Mouse (Mus musculus) adrenal gland, postnatal 4 days (tissue): Measurements from ENCODE around the gene Kctd20. TPM values are rescaled to one million over a fixed set of nuclear protein-coding genes. Genes with fewer than 3 reads are reported as not detected.

Experiments used
- DNase-seq, 2 experiments: peaks; one replicate each; pipeline ENCODE4 v3.0.0; 2021 to 2022; ENCODE audit warnings: low spot score in 2 of 2, mixed read lengths in 2 of 2
- long read RNA-seq, 2 experiments: library from polyadenylated mRNA; stranded (forward); transcript quantifications; one replicate each; pipeline ENCODE4 v2.0.0; 2021
- total RNA-seq, 2 experiments: library from RNA; stranded (reverse); gene quantifications; 2 replicates each; pipeline ENCODE4 v1.2.3; 2021

Kctd20 gene
- 10 to 100 TPM; 79.8 to 86.5 TPM for total RNA-seq
- long read RNA-seq, experiment 1, full-length matches to known transcripts = 67 of 75 reads
- long read RNA-seq, experiment 1, partial matches to known transcripts = 3 of 75 reads
- long read RNA-seq, experiment 1, other reads (novel, unspliced or antisense) = 5 of 75 reads
- long read RNA-seq, experiment 2, full-length matches to known transcripts = 163 of 198 reads
- long read RNA-seq, experiment 2, partial matches to known transcripts = 24 of 198 reads
- long read RNA-seq, experiment 2, other reads (novel, unspliced or antisense) = 11 of 198 reads

DNA sequence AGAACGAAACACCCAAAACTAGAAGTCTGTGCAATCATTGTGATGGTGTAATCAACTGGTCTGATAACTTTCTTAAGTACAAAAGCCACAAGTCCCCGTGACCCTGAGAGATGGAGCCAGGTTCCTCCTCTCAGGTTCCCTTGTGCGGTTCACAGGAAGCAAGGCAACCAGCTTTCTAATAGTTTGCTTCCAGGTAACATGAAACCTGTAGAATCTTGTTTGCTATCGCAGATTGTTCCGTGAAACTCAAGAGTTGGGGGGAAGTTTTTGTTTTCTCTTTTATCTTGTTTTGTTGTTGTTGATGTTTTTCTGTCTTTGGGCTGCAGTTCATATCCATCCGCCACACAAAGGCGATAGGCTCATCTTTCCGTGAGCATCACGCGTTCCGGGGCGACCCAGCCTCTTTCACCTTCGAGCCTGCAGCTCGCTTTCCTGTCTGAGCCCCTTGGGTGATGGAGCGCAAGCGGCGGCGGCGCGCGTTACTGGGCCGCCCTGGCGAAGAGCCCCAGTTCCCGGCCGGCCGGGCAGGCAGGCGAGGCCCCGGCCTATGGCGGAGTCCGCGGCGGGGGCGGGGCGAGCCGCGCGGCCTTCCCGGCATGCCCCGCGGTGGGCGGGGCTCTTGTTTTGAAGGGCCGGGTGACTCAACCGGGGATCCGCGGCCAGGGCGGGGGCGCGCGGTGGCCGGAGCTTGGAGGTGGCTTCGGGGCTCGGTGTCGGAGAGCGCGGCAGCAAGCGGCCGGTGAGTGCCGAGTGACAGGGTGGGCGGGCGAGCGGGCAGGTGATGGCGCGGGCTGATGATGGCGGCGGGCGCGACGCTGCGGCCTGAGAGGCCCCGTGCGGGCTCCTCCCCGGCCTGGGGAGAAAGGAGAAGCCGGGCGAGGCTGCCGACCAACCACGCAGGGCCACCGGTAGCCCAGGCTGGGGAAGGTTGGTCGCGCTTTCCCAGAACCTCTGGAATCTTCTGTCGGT lies at the start of gene Kctd20:
Kctd20 (plus strand) TSS at position 120 of the 969 bp plus-strand sequence.
- DNase-seq = peak; percentile 90 to 92

DNA sequence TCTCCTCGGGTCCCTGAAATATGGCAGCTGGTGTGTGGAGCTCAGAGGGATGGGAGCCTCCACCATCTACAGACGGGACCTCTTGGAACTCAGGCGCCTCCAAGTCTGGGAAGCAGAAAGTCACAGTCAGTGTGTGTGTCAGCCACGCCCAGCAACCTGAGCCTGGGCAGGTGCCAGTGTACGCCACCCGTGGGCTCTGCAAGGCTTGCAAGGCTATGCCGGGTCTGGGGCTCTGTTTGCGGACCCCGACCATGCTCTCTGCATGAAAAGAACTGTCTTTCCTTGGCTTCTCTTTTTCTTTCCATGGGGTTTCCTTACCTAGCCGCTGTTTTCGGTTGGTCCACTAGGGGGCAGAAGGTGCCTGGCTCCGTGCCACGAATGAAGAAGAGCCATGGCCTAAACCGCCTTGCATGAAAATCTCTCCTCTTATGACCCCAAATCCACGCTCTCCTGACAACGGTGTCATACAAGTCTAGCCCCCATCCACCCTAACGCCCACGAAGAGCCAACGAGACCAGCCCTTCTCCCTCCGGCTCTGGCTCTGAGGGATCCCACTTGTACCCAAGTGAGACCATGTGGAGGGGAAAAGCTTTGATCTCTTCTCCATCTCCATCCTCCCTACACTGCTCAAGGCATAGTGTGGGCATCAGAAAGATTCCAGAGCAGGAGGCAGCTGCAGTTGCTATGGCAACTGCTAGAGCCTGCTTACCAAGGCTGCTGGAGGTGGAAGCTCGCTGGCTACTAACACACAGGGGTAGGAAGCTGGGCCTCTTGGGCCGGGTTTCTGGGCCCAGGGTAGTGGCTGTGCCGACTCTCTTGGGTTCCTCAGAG lies 47.0 kb upstream of the Kctd20 start:
- DNase-seq = peak; percentile 52 to 65

DNA sequence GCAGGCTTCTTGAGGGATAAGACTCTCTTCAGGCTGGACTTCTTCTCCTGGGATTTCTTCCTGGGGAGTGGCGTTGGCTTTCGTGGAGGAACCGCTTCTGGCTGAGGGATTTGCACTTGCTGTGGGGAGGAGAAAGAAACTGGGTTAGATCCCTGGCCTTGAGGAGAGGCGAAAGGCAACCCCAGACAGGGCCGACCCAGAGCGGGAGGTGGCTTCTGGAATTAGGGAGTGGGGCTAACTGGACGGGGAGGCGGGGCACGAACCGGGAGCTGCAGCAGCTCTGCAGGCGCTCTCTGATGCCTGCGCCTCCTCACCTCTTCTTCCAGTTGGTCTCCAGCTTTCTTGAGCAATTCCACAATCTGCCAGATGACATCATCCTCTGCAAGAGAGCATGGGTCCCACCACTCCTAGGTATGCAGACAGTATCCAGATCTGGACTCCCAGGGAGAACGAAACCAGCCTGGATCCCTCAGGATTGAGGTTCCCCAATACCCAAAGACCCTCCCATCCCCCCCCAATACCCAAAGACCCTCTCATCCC lies 46.3 kb upstream of the Kctd20 start:
- no peak for DNase-seq

DNA sequence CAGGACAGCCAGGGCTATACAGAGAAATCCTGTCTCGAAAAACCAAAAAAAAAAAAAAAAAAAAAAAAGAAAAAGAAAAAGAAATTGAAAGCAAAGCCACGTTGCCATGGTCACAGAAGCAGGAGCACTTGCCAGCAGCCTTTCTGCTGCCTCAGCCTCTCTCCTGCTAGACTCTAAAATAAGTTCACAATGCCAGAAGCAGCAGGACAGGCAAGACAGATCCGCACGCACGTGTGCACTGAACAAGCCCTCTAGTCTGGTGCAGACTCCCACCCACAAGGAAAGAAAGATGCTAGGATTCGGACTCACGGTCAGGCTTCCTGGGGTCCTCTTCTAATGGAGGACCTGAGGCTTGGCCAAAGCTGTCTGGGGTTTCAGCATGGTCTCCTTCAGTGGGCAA lies 43.8 kb upstream of the Kctd20 start:
- no peak for DNase-seq

- DNase-seq = peak in 1 of 2 experiments; percentile 43
Measured at GRCm38 (mm10) chr17:28909252-28909941, 42.4 kb upstream of the Kctd20 start.

- DNase-seq = no peak
Measured at GRCm38 (mm10) chr17:28910139-28910538, 41.6 kb upstream of the Kctd20 start.

DNA sequence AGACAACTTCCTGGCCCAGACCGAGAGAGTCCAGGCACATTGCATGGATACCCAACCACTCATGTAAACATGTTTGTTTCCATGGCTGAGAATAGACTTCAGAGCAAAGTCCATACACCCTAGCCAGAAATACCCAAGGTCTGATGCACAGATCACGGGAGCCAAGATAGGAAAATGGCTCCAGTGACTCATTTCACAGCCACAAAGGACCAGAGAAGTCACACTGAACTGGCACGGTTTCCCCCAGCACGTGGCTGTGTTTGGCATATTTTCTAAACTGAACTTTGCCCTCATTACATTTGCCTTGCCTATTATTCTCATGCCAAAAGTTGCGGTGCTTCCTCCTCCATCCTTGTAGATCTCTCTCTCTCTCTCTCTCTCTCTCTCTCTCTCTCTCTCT lies 38.5 kb upstream of the Kctd20 start:
- no peak for DNase-seq

- DNase-seq = no peak
Measured at GRCm38 (mm10) chr17:28913940-28914339, 37.8 kb upstream of the Kctd20 start.

DNA sequence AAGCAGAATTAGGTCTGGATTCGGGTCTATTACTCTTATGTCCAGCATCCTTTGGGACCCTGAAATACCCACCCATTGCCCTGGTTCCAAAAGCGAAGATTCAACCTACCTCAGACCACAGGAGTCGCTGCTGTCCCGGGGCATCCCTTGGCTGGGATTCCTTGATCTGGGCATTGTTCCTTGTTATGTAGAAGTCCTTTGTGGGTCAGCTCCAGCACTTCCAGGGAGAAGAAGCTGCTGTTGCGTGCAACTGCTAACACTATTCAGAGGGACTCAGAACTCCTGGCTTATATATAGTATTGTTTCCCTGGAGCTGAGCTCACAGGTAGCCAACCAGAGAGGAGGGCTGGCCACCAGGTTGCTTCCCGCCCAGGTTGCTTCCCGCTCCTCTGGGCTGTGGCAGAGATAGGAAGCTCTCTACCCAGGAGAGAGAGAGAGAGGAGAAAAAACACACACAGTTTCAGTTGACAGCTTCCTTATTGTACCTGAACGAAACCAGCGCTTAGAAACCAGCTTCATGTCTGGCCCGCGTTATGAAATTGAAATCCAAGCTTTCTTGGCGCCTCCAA lies 36.6 kb upstream of the Kctd20 start, which contains the start of gene 4930539E08Rik:
4930539E08Rik (minus strand) TSS at position 265 of the 569 bp plus-strand sequence.
- no peak for DNase-seq

DNA sequence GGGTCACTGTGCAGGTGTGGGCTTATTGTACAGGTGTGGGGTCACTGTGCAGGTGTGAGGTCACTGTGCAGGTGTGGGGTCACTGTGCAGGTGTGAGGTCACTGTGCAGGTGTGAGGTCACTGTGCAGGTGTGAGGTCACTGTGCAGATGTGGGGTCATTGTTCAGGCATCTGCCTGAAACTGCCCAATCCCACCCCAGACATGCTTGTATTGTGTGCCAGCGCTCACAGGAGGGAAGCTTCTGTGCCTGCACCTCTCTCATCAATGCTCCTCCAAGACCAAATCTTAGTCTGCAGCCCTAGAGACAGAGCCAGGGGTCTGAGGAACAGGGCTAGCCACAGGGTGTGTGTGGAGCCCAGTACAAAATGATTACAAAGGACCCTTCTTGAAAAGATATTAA lies 35.2 kb upstream of the Kctd20 start:
- no peak for DNase-seq

GRCm38 (mm10) chr17:28921086-28921485 lies 30.7 kb upstream of the Kctd20 start:
- DNase-seq = no peak

DNA sequence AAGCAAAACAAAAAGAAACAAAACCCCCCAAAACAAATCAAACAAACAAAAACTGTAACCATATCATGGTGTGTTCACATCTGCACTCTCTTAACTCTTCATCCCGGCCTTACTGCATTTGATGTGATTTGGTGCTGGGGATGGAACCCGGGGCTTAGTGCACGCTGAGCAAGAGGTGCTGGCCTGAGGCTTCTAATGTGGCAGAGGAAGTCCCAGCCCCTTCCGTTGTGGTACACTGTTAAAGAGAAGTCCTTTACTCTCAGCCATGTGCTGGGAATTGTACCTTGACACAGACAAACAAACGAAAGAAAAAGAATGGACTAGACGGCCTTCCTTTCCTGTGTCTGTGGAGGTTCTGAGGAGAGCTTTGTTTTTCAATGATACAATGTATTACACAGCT lies 29.7 kb upstream of the Kctd20 start:
- DNase-seq = no peak

GRCm38 (mm10) chr17:28924957-28925595 lies 26.7 kb upstream of the Kctd20 start:
- DNase-seq = no peak

DNA sequence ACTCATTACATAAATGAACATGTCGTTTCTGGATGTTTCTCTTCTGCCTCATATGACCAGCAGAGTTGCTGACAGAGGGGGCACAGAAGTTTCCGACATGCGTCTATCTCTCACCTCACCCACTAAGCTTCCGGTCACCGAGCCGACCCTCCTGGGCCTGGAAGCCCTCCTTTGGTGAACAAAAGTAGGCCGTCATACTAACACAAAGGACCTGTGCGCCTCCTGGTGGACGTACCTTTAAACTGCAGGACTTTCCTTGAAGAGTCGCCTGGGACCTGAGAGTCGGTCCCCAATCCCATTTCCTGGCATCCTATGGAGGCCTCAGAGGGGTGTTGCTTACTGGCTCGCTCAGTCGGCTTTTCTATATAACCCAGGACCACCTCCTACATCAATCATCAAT lies 25.4 kb upstream of the Kctd20 start:
- DNase-seq = peak in 1 of 2 experiments; percentile 64

DNA sequence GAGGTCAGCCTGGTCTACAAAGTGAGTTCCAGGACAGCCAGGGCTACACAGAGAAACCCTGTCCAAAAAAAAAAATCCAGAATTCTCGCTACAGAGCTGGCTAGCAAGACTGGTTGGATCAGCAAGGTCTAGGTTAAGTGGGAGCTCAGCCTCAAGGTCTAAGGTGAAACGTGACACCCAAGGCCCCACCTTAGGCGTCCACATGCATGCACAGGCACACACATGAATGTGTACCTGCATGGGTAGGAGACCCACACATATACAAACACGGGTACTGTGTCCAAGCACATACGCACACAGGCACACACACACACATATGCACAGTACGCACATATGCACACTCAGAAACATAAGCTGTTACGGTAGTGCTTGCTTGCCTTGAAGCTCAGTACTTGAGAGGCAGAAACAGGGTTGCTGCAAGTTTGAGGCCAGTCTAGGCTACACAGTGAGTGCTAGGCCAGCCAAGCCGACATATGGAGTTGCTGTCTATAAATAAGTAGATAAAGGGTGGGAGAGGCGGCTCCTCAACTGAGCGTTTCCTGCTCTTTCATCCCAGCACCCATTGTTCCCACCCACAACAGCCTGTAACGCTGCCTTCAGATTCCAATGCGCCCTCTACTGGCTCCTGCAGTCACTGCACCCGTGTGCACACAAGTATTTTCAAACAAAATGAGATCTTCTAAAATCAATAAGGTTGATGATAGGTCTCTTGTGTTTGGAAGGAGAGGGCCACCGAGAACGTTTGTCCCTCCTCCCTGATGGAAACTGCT lies 24.7 kb upstream of the Kctd20 start:
- no peak for DNase-seq

- no peak for DNase-seq
Measured at GRCm38 (mm10) chr17:28928004-28928403, 23.7 kb upstream of the Kctd20 start.

- DNase-seq = no peak
Measured at GRCm38 (mm10) chr17:28929369-28929768, 22.4 kb upstream of the Kctd20 start.

GRCm38 (mm10) chr17:28930392-28931074 lies 21.2 kb upstream of the Kctd20 start:
- peak; percentile 84 to 87 for DNase-seq
